Mouse (Mus musculus): ENCODE data around the gene Actr5. TPM values are rescaled to one million over a fixed set of nuclear protein-coding genes. Genes with fewer than 3 reads are reported as not detected.

Actr5 gene
- polyA plus RNA-seq, 1 experiment from 2014 or later, result 16.4 TPM

GRCm38 (mm10) chr2:158606511-158606964 is 18.1 kb upstream of the Actr5 start:
- Histone ChIP-seq H3K27ac (peak overlapping the region; percentile 2; the same call in 1 of the 2 replicates), H3K4me3 (0 out of 2 replicates have a peak overlapping the region, but pooled peaks have one; percentile 10), H3K4me1 (replicated peaks) (peaks cover 46% of the 10 kb centered on the region), H3K9me3 (no peaks in the 10 kb centered on the region), H3K27me3 (ENCODE audit: insufficient read depth, poor library complexity, severe bottlenecking) (peaks cover 98% of the 10 kb centered on the region), H3K36me3 (no peaks in the 10 kb centered on the region)
- DNase-seq (ENCODE audit: low spot score), result peak; percentile 41
- WGBS, result 7% methylated on average over 4 of the region's 4 CpGs

GRCm38 (mm10) chr2:158609681-158610080 is 15.0 kb upstream of the Actr5 start:
- peaks cover 55% of the 10 kb centered on the region for H3K4me1 ChIP-seq (replicated peaks)
- DNase-seq (ENCODE audit: low spot score), result peak; percentile 52
- under 1% methylated on average over 27 of the region's 27 CpGs for WGBS

DNA sequence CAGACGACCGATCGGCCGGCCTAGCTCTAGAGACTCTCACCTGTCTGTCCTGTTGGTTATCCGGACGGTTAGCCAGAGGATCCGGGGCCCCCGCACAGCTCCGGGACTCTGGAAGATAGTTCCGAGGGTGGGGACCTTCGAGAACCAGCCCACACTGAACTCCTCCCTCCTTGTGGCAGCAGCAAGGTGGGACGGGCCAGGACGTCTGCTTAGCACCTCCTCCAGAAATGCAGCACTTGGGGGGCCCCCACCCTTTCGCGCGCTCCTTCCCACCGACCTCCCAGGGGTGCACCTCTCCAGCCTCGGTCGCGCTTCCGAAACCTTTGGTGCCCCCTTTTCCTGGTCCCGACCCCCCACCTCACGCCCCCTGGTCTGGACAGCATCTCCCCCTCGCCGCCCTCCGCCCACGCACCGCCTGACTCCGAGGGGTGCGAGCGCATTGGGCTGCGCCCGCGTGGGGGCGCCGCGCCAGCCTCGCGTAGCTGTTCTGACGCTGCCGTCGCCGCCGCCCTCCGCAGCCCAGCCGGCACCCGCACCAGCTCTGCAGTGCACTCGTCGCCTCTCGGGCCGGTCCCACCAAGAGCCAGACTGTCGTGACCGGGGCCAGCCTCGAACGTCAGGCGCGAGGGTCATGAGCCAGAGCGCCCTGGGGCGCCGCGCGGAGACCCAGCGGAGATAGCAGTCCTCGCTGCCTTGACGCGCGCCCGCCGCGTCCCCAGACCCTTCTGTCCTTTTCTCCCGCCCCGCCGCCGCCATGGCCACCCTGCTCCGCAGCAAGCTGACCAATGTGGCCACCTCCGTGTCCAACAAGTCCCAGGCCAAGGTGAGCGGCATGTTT is 14.0 kb upstream of the Actr5 start, which contains the start of gene Slc32a1:
Slc32a1 (plus strand) TSS at position 280 of the 838 bp plus-strand sequence.
- DNase-seq (ENCODE audit: low spot score), result peak; percentile 28
- Histone ChIP-seq H3K27me3 (ENCODE audit: insufficient read depth, poor library complexity, severe bottlenecking) (peaks cover 100% of the 10 kb centered on the region), H3K9me3 (no peaks in the 10 kb centered on the region), H3K27ac (peak within 1 kb of the TSS; percentile 74), H3K4me3 (peak within 1 kb of the TSS; percentile 47), H3K4me1 (replicated peaks) (peaks cover 66% of the 10 kb centered on the region), H3K36me3 (no peaks in the 10 kb centered on the region)
- WGBS, result under 1% methylated on average over 77 of the region's 77 CpGs

More at GRCm38 (mm10) chr2:158609681-158610080, 15.0 kb upstream of the Actr5 start:
- H3K27me3 ChIP-seq (ENCODE audit: insufficient read depth, poor library complexity, severe bottlenecking), result peaks cover 100% of the 10 kb centered on the region
- peak overlapping the region; percentile 74 for H3K27ac ChIP-seq
- no peaks in the 10 kb centered on the region for H3K9me3 ChIP-seq
- no peaks in the 10 kb centered on the region for H3K36me3 ChIP-seq
- peak overlapping the region; percentile 47 for H3K4me3 ChIP-seq

- WGBS, result under 1% methylated on average over 30 of the region's 30 CpGs
- peaks cover 68% of the 10 kb centered on the region for H3K4me1 ChIP-seq (replicated peaks)
- peak overlapping the region; percentile 74 for H3K27ac ChIP-seq
- H3K27me3 ChIP-seq (ENCODE audit: insufficient read depth, poor library complexity, severe bottlenecking), result peaks cover 100% of the 10 kb centered on the region
- peak overlapping the region; percentile 47 for H3K4me3 ChIP-seq
- no peaks in the 10 kb centered on the region for H3K36me3 ChIP-seq
- no peaks in the 10 kb centered on the region for H3K9me3 ChIP-seq
- peak; percentile 61 for DNase-seq (ENCODE audit: low spot score)
Observed at GRCm38 (mm10) chr2:158611326-158611719, 13.4 kb upstream of the Actr5 start.

DNA sequence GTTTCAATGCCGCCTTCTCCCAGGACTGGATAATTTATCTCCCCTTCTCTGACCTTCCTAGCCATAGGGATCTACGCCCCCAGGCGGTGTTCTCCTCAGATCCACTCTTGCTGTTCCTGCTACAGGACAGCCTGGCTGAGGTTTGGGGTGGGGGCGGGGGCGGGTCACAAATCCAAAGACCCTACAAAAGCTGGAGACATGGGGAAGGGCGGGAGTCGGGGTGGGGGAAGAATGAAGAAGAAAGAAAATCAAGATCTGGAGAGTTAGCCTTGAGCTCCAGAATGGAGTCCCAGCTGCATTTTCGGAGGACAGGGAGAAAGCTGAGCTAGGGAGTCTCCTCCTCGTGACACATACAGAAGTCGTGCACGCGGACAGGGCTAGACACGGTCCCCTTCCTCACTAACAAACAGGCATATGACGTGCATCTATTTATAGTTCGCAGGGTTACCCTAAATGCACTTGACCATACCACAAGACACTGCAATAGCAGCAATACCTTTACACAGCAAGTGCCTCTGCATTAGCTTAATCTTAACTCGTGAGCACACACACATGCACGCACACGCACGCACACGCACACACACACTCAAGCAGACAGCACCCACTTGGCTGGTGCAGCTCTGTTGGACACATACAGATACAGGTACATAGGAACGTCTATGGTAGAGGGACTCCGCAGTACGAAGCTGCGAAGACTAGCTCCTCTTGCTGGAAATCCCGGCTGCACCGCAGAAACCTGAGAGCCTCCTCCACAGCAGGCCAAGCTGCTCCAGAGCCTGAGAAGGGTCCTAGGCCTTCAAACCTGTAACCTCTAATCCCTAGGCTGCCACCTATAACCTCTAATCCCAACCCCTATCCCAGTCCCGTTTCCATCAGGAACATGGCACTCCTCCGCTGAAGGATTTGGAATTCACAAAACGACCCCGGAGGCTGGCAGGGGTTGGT is 12.7 kb upstream of the Actr5 start:
- Histone ChIP-seq H3K27ac (peak overlapping the region; percentile 74; the same call in 1 of the 2 replicates), H3K4me3 (peak overlapping the region; percentile 47), H3K27me3 (ENCODE audit: insufficient read depth, poor library complexity, severe bottlenecking) (peaks cover 100% of the 10 kb centered on the region), H3K9me3 (no peaks in the 10 kb centered on the region), H3K36me3 (no peaks in the 10 kb centered on the region), H3K4me1 (replicated peaks) (peaks cover 66% of the 10 kb centered on the region)
- 2% methylated on average over 30 of the region's 30 CpGs for WGBS
- DNase-seq (ENCODE audit: low spot score), result peak; percentile 63

- Histone ChIP-seq H3K9me3 (no peaks in the 10 kb centered on the region), H3K36me3 (no peaks in the 10 kb centered on the region), H3K4me3 (peak overlapping the region; percentile 47; the same call in 1 of the 2 replicates), H3K27me3 (ENCODE audit: insufficient read depth, poor library complexity, severe bottlenecking) (peaks cover 100% of the 10 kb centered on the region), H3K4me1 (replicated peaks) (peaks cover 63% of the 10 kb centered on the region), H3K27ac (no peak overlapping the region)
- no peak for DNase-seq (ENCODE audit: low spot score)
- 5% methylated on average over 10 of the region's 10 CpGs for WGBS
Observed at GRCm38 (mm10) chr2:158612671-158613250, 11.9 kb upstream of the Actr5 start.

DNA sequence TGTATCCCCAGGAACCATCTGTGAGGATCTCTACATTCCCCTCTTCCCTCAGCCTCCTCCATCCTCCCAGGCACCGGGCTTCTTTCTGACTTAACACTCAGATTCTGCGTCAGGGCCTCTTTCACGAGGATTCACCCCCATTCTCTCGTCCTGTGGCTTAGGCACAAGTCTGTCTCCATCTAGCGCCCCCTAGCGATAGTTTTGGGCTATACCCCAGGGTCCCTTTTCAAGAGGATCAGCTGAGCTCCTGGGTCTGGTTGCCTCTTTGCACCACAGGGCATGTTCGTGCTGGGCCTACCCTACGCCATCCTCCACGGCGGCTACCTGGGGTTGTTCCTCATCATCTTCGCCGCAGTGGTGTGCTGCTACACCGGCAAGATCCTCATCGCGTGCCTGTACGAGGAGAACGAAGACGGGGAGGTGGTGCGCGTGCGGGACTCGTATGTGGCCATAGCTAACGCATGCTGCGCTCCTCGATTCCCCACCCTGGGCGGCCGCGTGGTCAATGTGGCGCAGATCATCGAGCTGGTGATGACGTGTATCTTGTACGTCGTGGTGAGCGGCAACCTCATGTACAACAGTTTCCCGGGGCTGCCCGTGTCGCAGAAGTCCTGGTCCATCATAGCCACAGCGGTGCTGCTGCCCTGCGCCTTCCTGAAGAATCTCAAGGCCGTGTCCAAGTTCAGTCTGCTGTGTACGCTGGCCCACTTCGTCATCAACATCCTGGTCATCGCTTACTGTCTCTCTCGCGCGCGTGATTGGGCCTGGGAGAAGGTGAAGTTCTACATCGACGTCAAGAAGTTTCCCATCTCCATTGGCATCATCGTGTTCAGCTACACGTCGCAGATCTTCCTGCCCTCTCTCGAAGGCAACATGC is 10.9 kb upstream of the Actr5 start:
- H3K4me1 ChIP-seq (replicated peaks), result peaks cover 63% of the 10 kb centered on the region
- WGBS, result 3% methylated on average over 53 of the region's 53 CpGs
- H3K36me3 ChIP-seq, result no peaks in the 10 kb centered on the region
- no peaks in the 10 kb centered on the region for H3K9me3 ChIP-seq
- no peak overlapping the region for H3K27ac ChIP-seq
- peak overlapping the region; percentile 38 for H3K4me3 ChIP-seq
- peaks cover 100% of the 10 kb centered on the region for H3K27me3 ChIP-seq (ENCODE audit: insufficient read depth, poor library complexity, severe bottlenecking)
- peak; percentile 85 for DNase-seq (ENCODE audit: low spot score)

DNA sequence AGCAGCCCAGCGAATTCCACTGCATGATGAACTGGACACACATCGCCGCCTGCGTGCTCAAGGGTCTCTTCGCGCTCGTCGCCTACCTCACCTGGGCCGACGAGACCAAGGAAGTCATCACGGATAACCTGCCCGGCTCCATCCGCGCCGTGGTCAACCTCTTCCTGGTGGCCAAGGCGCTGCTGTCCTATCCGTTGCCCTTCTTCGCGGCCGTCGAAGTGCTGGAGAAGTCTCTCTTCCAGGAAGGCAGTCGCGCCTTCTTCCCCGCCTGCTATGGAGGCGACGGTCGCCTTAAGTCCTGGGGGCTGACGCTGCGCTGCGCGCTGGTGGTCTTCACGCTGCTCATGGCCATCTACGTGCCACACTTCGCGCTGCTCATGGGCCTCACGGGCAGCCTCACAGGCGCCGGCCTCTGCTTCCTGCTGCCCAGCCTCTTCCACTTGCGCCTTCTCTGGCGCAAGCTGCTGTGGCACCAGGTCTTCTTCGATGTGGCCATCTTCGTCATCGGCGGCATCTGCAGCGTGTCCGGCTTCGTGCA is 10.2 kb upstream of the Actr5 start:
- Histone ChIP-seq H3K4me3 (peak overlapping the region; percentile 38), H3K36me3 (no peaks in the 10 kb centered on the region), H3K27me3 (ENCODE audit: insufficient read depth, poor library complexity, severe bottlenecking) (peaks cover 100% of the 10 kb centered on the region), H3K9me3 (no peaks in the 10 kb centered on the region), H3K4me1 (replicated peaks) (peaks cover 57% of the 10 kb centered on the region), H3K27ac (peak overlapping the region; percentile 40; the same call in 1 of the 2 replicates)
- WGBS, result 2% methylated on average over 47 of the region's 47 CpGs
- DNase-seq (ENCODE audit: low spot score), result no peak

DNA sequence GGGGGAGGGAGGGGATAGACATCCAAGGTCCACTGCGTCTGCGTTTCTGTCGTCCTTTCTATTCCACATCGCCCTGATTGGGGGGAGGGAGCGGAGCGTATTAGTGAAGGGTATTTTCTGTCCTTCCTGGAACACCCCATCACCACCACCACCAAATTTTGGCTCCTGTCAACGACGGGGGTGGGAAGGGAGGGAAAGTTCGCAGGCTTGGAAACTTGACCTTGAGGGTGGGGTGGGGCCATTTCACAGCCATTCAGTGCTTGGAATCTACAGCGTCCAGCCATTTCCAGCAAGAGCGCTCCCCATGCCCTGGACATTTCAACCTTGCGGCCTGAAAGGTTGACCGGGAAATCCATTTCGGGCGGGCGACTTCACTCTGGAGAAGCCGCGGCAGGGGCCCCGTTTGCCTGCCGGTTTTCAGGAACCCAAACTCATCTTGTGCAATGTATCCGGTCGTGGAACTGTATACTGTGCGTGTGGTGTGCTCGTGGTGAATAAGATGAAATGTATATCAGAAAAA is 9.5 kb upstream of the Actr5 start:
- Histone ChIP-seq H3K36me3 (no peaks in the 10 kb centered on the region), H3K4me3 (peak overlapping the region; percentile 38), H3K27ac (no peak overlapping the region), H3K27me3 (ENCODE audit: insufficient read depth, poor library complexity, severe bottlenecking) (peaks cover 100% of the 10 kb centered on the region), H3K9me3 (no peaks in the 10 kb centered on the region), H3K4me1 (replicated peaks) (peaks cover 50% of the 10 kb centered on the region)
- 2% methylated on average over 24 of the region's 24 CpGs for WGBS
- peak; percentile 50 for DNase-seq (ENCODE audit: low spot score)

DNA sequence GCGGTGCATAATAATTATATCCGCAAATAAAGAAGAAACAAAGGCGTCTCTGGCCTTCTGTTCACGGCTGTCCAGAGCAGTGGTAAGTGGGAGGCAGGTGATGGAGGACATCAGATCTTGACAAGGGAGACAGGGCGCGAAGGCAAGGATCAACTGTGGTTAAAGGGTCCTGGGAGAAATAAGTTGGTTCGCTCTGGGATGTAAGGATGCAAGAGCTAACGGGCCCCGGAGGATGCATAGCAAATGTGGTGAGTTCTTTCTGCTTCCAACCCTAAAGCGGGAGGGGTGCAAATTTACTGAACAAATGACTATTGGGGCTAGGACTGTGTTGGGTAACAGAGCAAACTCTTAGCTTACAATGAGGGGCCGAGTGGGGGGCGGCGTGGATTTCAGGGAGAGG is 9.0 kb upstream of the Actr5 start:
- Histone ChIP-seq H3K27me3 (ENCODE audit: insufficient read depth, poor library complexity, severe bottlenecking) (peaks cover 98% of the 10 kb centered on the region), H3K4me1 (replicated peaks) (peaks cover 45% of the 10 kb centered on the region), H3K4me3 (peak overlapping the region; percentile 38), H3K36me3 (no peaks in the 10 kb centered on the region), H3K9me3 (no peaks in the 10 kb centered on the region), H3K27ac (no peak overlapping the region)
- 2% methylated on average over 13 of the region's 13 CpGs for whole genome bisulfite sequencing
- DNase-seq (ENCODE audit: low spot score), result peak; percentile 35

DNA sequence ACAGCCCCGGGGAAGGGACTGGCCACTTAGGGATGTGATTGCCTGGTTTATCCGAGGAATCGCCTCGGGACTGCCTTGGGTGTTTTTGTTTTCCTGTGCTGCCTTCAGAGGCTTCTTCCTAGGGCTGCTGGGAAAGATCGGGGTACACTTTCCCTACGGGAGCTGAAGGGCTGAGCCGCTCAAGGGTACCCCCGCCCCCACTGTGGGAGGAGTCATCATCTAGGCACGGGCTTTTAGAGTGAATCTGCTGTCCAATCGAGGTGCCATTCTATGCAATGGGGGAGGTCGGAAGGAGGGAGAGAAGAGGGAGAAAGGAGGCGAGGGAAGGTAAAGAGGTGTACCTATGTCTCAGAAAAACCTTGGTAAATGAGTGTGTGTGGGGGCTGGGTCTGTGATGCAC is 8.4 kb upstream of the Actr5 start:
- no peak overlapping the region for H3K27ac ChIP-seq
- WGBS, result 2% methylated on average over 12 of the region's 12 CpGs
- peak; percentile 28 for DNase-seq (ENCODE audit: low spot score)
- H3K36me3 ChIP-seq, result no peaks in the 10 kb centered on the region
- H3K9me3 ChIP-seq, result no peaks in the 10 kb centered on the region
- peaks cover 39% of the 10 kb centered on the region for H3K4me1 ChIP-seq (replicated peaks)
- H3K4me3 ChIP-seq, result peak overlapping the region; percentile 27
- H3K27me3 ChIP-seq (ENCODE audit: insufficient read depth, poor library complexity, severe bottlenecking), result peaks cover 98% of the 10 kb centered on the region

Data from hindbrain, embryonic 10.5 days (tissue).